In genomic region chr7:65421451-65421850, GRCm38 (mm10) we compare ENCODE assay signal across 7 mouse cellular contexts.
A peak's percentile ranks its signal among the peaks of the same experiment; 100 is the strongest.
DNase-seq lines count a peak whose midpoint lies in the region; ATAC-seq and TF ChIP-seq lines count a peak whose summit lies in the region.

No protein-coding gene starts in this region.

- no peak; the same call in 1 of the 2 replicates for ATAC-seq in G1E (ENCODE audit: extremely low read depth, insufficient number of reproducible peaks, low FRiP score, poor library complexity, severe bottlenecking)
- peak; percentile 47 for ATAC-seq in liver, embryonic 13.5 days (ENCODE audit: low read depth)
- peak; percentile 86 for ATAC-seq in neural tube, embryonic 11.5 days (ENCODE audit: insufficient read depth, low FRiP score, low TSS enrichment)

- no peak overlapping the region for H3K4me2 ChIP-seq in liver, embryonic 13.5 days
- peak overlapping the region; percentile 28; the same call in 1 of the 2 replicates for H3K4me2 ChIP-seq in neural tube, embryonic 11.5 days (ENCODE audit: low read depth)

- peak overlapping the region; percentile 20; the same call in 1 of the 2 replicates for H3K4me3 ChIP-seq in G1E (ENCODE audit: low read depth, low read length)
- no peak overlapping the region for H3K4me3 ChIP-seq in liver, embryonic 13.5 days (replicated peaks)
- no peak overlapping the region for H3K4me3 ChIP-seq in neural tube, embryonic 11.5 days (ENCODE audit: low read depth, low read length)

- no peak overlapping the region for H3K9ac ChIP-seq in liver, embryonic 13.5 days
- peak overlapping the region; percentile 40; the same call in 1 of the 2 replicates for H3K9ac ChIP-seq in neural tube, embryonic 11.5 days (ENCODE audit: low read length)

- TF ChIP-seq CTCF in G1E (IDR thresholded peaks at IDR 0.05; ENCODE audit: low read depth, low read length) = no peak

- peak; percentile 32 for DNase-seq in G1E (ENCODE audit: low spot score)
- DNase-seq in adrenal gland, postnatal 25 days = peak; percentile 37
- DNase-seq in frontal cortex, postnatal 14 days (ENCODE audit: low spot score in 2 of 2) = peak; percentile 53 to 64
- peak; percentile 66 for DNase-seq in kidney, adult 11 months
- DNase-seq in liver, embryonic 13.5 days = peak; percentile 2
- DNase-seq in neural tube, embryonic 11.5 days (ENCODE audit: low spot score) = peak; percentile 72
- no peak for DNase-seq in thymus, postnatal 14 days

- H3K36me3 ChIP-seq in G1E (replicated peaks) = no peaks in the 10 kb centered on the region
- H3K36me3 ChIP-seq in liver, embryonic 13.5 days = no peaks in the 10 kb centered on the region
- no peaks in the 10 kb centered on the region for H3K36me3 ChIP-seq in neural tube, embryonic 11.5 days (ENCODE audit: control insufficient read depth, insufficient read depth, low read length)

- no peaks in the 10 kb centered on the region for H3K9me3 ChIP-seq in G1E (replicated peaks)
- H3K9me3 ChIP-seq in liver, embryonic 13.5 days (replicated peaks) = no peaks in the 10 kb centered on the region
- H3K9me3 ChIP-seq in neural tube, embryonic 11.5 days (ENCODE audit: control insufficient read depth, low read length) = no peaks in the 10 kb centered on the region

- 11% methylated on average over 10 of the region's 10 CpGs for WGBS in liver, embryonic 13.5 days (ENCODE audit: insufficient replicate concordance)
- 15% methylated on average over 9 of the region's 10 CpGs for WGBS in neural tube, embryonic 11.5 days

- no peak overlapping the region for H3K27ac ChIP-seq in liver, embryonic 13.5 days
- H3K27ac ChIP-seq in neural tube, embryonic 11.5 days (ENCODE audit: low read depth, low read length) = peak overlapping the region; percentile 14; the same call in 1 of the 2 replicates

- H3K27me3 ChIP-seq in G1E (ENCODE audit: insufficient read depth, low read length) = peaks cover 9% of the 10 kb centered on the region
- 0 out of 2 replicates have a peak, but pooled peaks cover 2% of the 10 kb centered on the region for H3K27me3 ChIP-seq in liver, embryonic 13.5 days
- no peaks in the 10 kb centered on the region for H3K27me3 ChIP-seq in neural tube, embryonic 11.5 days (ENCODE audit: control insufficient read depth, insufficient read depth, low read length)

- peaks cover 32% of the 10 kb centered on the region for H3K4me1 ChIP-seq in G1E (ENCODE audit: insufficient read depth, low read depth, low read length)
- H3K4me1 ChIP-seq in liver, embryonic 13.5 days (replicated peaks) = 0 out of 2 replicates have a peak, but pooled peaks cover 6% of the 10 kb centered on the region
- H3K4me1 ChIP-seq in neural tube, embryonic 11.5 days (ENCODE audit: control insufficient read depth, insufficient read depth, low read length) = peaks cover 15% of the 10 kb centered on the region
